Mouse (Mus musculus): ENCODE measurements around the gene Olfr147.
"Not testable (repeated sequence)": the region's sequence is repeated elsewhere in the genome, so short reads cannot be mapped to it uniquely, and the experiment has no call there.

Olfr147 gene

GRCm38 (mm10) chr9:38401398-38401797 lies at the start of gene Olfr147:
Gene Olfr147 (plus strand): TSS chr9:38401698.
- no peak for DNase-seq (ENCODE audit: low spot score)

GRCm38 (mm10) chr9:38366596-38366995 lies 34.9 kb upstream of the Olfr147 start, which contains the start of gene Olfr250:
Gene Olfr250 (plus strand): TSS chr9:38366896.
- DNase-seq (ENCODE audit: low spot score), result no peak

- no peak for DNase-seq (ENCODE audit: low spot score)
These were observed 24.7 kb upstream of the Olfr147 start, which contains the start of gene Olfr251 for GRCm38 (mm10) chr9:38376786-38377185. Gene Olfr251 (plus strand): TSS chr9:38377086.

GRCm38 (mm10) chr9:38407502-38407901 lies 6.0 kb downstream of the Olfr147 start:
- not testable (repeated sequence) for DNase-seq (ENCODE audit: low spot score)

- not testable (repeated sequence) for DNase-seq (ENCODE audit: low spot score)
These were observed 12.0 kb downstream of the Olfr147 start for GRCm38 (mm10) chr9:38413502-38413901.

- DNase-seq (ENCODE audit: low spot score), result no peak
These were observed 22.3 kb downstream of the Olfr147 start for GRCm38 (mm10) chr9:38423801-38424200.

- no peak for DNase-seq (ENCODE audit: low spot score)
These were observed 25.5 kb downstream of the Olfr147 start for GRCm38 (mm10) chr9:38427026-38427425.

- DNase-seq (ENCODE audit: low spot score), result no peak
These were observed 27.7 kb downstream of the Olfr147 start, which contains the start of gene Olfr901 for GRCm38 (mm10) chr9:38429155-38429554. Gene Olfr901 (plus strand): TSS chr9:38429455.

- DNase-seq (ENCODE audit: low spot score), result no peak
These were observed 45.9 kb downstream of the Olfr147 start, which contains the start of gene Olfr902 for GRCm38 (mm10) chr9:38447352-38447751. Gene Olfr902 (plus strand): TSS chr9:38447652.

All from ovary, adult 18-20 months (tissue).